Mouse (Mus musculus) right cerebral cortex, postnatal 10 days (tissue): ENCODE results near the gene Rgma.

ENCODE experiments used
- DNase-seq, 2 experiments: peaks; one replicate each; pipeline ENCODE4 v3.0.0; 2021; ENCODE audit warnings: low spot score in 2 of 2

The Rgma gene

DNA sequence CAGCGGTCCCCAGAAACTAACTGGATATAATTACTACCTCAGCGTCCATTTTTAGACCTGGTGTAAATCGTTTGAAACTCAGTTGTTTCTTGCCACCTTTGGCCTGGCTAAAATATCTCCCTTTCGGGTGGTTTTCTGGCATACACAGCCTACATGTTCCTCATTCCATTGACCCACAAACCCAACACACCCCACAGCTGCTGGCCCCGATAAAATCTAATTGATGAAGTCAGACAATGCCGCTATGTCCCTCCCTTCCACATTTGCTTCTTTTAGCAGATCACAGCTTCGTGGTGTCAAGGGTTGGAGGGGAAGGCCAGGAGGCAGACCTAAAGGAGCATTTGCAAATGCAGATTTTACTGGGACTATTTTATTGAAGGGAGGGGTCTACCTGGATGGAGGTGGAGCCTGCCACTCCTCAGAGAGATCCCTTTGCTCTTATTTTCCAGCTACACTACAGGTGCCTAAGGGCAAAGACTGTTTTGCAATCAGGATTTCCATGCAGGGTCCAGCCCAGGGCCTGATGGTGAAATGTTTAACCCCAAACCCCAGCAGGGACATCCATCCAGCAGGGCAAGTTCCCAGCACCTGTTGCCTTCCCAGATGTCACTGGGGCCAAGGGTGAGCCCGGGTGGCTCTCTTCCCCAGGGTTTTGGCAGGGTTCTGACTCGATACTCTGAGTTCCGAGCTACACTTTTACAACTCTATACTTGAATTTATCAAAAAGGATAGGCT lies 3.6 kb upstream of the Rgma start:
- no peak for DNase-seq

DNA sequence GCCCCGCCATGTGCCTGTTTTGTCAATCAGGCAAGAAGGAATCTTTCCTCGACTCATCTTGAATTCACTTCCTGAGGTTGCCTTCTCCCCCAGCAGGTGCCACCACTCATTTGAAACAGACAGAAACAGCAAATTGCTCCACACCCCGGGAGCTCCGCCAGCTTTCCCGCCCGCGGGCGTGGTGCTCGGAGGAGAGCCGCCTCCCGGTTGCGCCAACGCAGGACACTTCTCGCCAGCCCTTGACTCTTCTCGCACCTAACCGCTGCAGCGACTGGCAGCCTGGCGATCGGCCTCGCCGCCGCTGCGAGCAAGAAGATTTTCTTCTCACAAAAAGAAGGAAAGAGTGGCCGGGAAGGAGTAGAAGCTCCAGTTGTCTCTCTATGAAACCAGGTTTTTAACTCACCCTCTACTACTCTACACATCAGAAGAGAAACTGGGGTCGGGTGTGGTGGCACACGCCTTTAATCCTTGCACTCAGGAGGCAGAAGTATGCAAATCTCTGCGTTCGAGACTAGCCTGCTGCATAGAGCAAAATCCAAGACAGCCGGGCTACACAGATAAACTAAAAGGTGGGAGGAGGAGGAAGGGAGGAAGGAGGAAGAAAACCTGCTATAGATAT lies 2.8 kb upstream of the Rgma start:
- peak; percentile 73 to 82 for DNase-seq

DNA sequence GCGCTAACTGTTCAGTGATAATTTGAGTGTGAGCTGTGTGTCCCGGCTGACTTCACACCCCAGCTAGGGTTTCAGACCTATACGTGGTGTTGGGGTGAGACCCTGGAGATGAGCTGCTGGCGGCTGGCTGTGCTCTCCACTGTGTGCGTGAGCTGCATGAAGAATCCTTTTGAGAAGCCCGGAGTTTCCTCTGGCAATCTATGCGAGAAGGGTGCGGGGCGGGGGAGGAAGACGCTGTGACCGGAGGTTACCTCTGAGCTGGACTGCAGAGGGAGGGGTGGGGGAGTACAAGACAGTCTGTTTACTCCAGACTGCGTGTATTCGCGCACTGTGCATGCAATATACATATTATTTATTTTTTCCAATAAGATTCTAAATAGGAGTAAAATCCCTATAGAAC lies 582 bp upstream of the Rgma start:
- peak; percentile 79 to 87 for DNase-seq

DNA sequence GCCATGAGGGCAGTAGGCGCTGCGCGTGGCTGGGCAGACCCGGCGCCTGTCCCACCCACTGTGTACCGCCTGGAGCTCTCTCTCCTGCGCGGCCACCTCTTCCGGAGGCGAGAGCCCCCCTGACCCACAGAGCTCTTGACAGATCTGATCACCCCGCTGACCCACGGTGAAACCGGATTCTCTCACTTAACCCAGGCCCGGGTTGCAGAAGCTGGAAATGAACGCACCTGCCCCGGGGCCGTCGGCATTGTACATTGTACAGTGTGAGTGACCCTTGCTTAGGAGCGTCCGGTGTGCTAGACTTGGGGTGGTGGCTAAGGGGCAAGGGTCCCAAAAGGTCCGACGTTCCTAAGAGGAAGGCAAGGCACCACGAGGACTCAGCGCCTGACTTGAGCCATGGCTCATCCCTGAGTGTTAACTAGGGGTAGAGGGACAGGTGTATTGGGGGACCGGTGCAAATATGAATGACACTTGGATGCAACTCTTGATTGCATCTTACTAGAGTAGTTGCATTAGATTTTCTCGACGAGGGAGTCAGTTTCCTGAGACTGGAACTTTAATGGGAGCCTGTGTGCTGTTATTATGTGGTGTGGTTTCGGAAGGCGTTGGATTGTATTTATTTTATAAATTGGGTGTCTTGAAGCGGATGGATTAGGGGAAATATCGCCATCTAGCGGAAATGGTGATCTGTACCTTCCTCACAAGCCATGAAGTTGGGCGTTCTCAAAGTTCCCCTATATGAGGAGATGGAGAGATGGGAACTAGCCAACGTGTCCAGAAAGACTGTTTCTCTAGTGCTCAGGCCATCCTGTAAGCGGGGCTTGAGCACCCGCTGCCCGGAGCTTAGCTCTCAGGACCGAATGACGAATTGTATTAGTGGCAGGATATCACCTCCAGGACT lies 1.0 kb downstream of the Rgma start:
- peak; percentile 86 for DNase-seq

DNA sequence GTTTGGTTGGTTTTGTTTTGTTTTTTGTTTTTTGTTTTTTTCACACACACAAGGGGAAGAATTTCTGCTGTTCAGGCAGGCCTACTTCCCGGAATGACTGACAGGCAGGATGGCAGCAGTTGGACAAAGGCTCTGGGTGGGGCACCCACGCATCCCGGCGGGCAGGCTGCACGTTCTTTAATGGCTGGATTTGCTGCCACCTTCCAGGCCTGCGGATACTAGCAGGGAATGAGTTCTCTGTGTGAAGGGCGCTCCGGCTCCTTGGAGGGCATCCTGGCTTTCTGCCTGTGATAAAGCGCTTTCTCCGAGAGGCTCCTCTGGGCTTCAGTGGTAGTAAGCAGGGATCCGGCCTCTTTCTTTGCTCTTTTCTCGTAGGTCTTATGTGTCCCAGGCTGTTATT lies 2.0 kb downstream of the Rgma start:
- DNase-seq: peak; percentile 66 to 68

DNA sequence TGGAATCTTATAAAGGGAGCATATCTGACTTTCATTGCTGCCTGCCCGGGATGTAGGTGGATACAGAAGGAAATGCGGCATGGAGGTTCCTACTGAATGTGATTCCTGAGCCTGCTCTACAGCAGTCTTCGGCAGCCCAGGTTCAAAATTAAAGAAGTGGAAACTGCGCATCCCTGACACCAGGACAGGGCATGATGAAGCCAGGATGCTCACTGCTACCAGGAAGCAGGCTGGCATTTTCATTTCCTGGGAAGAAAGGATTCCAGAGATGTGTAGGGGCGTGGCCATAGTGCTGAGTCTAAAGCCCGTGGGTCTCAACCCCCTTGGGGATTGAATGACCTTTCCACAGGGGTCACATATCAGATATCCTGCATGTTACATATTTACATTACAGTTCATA lies 2.7 kb downstream of the Rgma start:
- no peak for DNase-seq

DNA sequence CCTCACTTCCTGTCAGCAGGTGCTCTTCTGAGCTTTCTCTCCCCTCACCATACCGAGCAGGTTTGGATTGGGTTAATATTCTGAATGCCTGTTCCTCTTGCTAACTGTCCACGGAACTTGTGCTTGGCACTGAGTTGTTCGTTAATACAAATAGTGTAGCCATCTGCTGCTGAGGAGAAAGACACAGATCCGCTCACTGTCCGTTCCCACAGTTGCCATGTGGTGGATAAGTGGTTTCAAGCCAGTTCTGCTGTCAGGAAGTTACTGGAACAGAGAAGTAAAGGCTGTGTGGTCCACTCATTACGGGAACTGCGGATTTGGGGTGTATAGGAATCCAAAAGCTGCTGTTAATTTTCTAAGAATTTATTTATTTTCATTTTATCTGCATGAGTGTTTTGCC lies 7.5 kb downstream of the Rgma start:
- no peak for DNase-seq

DNA sequence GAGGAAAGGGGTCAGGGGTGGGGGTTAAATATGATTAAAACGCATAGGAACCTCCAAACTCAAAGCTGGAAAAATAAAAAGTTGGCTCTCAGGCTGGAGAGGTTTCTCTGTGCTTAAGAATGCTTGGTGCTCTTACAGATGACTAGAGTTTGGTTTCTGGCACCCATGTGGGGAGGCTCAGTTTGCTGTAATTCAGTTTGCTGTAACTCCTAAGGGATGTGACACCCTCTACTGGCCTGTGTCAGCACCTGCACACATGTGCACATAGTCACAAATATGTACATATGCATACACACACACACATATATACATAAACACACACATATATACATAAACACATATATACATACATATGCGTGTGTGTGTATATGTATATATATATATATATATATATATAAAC lies 13.6 kb downstream of the Rgma start:
- DNase-seq: no peak

DNA sequence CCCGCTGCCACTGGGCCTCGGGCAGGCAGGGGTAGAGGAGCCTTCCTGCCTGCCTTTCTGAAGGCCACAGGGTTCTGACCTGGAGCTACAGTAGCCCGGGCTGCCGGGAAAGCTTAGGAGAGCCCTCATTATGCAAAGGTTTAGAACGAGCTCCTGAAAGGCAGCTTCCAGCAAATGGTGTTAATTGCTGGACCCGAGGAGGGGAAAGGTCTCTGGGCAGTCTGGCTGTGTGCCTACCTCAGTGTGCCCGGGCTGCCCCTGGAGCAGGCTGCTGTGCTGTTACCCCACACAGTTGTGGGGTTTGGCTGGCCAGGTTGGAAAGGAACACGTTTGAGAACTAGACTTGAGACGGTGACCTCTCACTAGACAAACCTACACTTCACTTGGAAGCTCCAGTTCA lies 14.1 kb downstream of the Rgma start:
- no peak for DNase-seq

DNA sequence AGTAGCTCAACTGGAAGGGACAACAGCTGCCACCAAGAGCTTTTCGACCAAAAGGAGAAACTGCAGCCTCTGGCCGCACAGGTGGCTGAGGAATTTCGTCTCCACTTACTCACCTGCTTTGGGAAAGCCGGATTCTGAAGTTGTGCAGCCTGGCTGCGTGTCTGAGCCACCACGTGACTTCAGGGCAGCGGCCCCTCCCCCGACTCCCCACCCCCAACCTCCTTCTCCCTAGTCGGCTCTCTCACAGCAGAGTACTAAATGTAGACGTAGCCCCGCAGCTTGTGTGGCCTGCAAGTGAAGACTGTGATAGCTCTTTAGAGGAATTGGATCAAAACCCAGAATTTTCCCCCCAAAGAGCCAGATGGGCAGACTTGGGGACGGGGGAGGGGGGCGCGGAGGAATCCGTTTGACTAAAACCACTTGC lies 14.6 kb downstream of the Rgma start:
- no peak for DNase-seq

DNA sequence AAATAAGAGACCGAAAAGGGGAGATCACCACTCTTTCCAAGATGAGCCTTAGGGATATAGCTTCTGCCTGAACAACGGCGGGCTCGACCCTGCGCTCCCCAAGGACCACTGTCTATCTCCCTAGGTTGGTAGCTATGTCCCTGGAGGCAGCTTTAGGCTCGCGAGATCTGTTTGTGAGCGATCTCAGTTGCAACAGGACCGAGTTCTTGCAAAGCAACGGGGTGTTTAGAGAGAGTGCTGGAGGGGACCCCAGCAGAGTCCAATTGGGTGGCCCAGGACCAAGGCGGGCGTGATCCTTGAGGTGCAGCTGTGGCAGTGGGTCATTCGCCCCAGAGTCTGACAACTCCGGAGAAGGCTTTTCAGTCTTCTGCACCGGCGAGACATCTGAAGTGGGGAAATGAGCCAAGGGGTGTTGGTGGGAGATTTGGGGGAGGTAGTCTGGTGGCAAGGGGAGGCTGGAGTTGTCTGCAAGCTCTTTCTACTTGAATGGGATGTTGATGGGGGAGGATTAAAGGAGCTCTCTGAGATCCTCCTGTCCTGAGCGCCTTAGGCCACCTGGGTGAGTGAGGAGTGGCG lies 15.2 kb downstream of the Rgma start:
- peak in 1 of 2 experiments; percentile 42 for DNase-seq

DNA sequence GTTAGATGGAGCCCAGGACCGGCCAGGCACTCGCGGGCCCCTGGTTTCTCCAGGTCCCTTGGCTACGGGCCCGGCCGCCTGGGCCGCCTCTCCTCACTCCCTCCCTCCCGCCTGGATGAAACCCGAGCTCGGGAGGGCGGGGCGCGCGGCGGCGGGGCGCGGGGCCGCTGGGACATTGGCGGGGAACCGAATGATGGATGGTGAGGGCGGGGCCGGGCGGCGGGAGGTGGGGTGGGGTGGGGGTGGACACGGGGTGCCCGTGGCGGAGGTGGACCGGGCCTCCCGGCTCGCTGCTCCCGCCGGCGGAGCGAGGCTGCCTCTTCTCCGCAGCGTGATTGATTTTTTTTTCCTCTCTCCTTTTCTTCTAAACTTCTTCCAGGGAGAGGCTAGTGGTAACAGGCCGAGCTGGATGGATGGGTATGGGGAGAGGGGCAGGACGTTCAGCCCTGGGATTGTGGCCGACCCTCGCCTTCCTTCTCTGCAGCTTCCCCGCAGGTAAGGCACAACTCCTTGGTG lies 15.8 kb downstream of the Rgma start:
- peak; percentile 86 to 88 for DNase-seq

DNA sequence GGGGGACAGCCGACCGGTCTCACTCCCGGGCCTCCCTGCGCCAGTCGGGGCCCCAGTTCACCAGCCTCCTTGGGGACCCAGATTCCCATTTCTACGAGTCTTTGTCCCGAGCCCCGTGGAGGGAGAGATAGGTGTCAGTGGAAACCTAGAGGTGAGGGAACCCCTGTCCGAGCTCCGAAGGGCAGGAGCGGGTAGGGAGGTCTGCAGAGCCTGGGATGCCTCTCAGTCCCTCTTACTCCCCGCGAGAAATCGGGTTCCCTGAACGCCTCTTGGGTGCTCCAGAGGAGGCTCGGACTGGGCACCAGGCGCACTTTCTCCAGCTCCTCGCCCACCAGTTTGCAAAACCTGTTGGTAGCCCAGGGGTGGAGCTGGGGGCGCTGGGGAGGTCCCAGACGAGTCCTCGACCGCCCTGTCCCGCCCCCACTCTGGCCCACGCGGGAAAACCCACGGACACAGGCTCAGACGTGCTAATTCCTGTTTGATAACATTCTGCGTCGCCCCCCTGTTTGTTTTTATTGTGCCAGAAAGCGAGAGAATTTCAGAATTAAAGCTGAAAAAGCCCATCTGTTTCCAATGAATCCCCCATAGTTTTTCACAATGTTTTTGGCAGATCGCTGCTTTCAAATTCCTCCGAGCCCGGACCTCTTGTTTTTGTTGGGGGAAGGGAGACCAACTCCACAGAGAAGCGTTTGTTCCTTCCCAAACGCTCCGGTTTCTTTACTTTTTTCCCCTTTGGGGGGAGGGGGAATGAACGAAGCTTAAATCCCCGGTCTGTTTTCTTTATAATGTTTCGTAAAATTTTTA lies 16.4 kb downstream of the Rgma start:
- DNase-seq: peak; percentile 49 to 59

DNA sequence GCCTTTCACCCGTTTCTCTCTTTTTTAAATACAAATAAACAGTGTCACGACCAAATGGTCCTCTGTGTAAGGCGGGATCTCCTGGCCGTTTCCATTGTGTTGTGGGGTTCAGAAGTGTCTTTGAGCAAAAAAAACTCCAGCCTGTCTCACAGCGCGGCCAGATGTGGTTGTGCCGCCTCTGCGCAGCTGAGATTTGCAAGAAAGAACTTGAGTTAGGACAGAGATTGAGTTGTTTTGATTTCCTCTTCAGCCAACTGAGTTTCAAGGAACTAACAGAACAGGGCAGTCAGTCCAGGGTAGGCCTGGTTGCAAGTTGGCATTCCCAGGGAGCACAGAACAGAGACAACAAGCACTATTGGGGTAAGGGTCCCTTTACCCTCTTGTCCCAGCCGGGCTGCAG lies 17.1 kb downstream of the Rgma start:
- DNase-seq: no peak

DNA sequence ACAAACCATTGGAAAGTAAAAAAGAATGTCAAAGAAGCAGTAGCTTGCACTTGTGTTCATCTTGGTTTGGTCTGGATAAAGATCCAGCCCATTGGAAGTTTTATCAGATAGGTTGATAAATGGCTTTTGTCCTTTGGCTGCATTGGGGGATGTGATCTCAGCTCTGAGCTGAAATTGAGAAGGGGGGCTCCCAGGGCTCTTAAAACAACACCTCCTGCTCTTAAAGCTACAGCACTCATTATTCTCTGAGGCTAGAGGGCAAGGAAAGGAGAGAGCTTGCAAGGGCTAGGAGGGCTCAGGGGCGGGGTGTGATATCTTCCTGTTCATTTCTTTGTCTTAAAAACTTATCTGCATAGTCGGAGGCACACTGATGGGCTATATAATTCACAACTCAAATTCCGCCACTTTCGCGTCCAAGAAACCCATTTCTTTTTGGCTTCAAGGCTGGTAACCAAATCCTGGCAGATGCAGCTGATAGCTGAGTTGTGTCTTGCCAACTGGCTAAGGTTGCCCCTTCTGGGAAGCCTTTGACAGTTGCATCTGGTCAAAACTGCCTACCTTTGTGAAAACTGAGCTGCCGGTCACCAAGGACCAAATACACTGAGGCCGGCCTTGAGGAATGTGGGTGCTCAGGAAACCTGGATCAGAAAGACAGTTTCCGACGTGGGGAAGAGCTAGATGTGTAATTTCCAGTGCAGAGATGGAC lies 18.2 kb downstream of the Rgma start:
- DNase-seq: no peak

DNA sequence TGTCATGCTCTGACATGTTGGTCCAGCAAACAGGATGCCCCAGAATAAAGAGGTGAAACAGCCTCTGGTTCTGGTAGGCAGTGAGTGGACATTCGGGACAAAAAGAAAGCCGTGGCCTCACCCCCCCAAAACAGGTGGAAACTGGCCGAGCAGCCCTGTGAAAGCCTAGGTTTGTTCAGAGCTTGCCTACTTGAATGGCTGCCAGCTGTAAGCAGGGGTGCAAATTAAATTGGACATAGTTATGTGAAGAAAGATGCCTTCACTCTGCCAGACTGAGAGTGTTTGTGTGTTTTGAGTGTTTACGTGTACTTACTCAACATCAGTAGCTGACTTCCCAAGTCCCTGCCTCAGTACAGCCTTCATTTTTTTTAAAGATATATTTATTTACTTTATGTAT lies 18.7 kb downstream of the Rgma start:
- DNase-seq: no peak

DNA sequence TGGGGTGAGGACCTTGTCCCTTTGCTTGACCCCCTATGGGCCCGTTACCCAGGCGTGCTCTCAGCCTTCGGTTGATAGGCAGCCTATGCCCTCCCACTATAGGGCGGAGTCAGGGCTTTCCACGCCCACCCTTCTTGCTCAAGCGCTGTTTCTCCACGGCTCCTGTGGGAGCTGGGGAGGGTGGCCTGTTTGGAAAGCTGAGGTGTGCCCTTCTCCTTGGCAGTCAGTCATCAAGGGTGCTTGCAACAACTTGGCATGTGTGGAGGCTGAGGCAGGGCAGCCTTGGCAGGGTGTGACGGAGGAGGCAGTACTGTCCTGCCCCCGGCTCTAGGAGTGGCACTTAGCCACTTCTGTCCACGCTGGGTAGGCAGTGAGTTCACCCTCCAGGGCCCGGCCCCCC lies 23.0 kb downstream of the Rgma start:
- DNase-seq: peak in 1 of 2 experiments; percentile 74

DNA sequence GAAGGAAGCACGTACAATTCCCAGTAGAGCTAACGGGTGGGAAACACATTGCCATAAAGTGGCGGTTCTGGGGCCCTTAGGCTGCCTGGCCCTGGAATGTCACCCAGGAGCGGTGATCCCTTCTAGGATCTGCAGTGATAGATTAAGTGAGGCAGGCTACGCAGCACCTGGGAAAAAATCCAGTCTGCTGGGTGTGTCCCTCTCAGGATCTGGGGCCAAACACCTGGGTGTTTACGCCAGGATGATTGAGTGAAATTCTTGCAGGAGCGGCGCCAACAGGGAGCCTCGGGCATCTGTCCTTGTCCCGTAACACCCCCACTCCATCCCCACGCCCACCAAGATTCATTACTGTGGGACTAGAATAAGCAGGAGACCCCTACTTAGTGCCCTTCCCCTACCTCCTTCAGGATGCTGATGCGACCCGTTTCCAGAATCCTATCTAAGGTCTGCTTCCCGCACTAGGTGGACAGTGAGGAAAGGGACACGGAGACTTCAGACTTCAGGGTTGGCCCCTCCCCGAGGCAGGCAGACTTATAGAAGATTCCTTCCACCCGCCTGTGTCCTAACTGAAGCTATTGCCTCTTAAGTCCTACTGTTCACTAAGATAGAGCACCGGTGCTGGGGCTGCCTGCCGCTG lies 23.6 kb downstream of the Rgma start:
- no peak for DNase-seq

DNA sequence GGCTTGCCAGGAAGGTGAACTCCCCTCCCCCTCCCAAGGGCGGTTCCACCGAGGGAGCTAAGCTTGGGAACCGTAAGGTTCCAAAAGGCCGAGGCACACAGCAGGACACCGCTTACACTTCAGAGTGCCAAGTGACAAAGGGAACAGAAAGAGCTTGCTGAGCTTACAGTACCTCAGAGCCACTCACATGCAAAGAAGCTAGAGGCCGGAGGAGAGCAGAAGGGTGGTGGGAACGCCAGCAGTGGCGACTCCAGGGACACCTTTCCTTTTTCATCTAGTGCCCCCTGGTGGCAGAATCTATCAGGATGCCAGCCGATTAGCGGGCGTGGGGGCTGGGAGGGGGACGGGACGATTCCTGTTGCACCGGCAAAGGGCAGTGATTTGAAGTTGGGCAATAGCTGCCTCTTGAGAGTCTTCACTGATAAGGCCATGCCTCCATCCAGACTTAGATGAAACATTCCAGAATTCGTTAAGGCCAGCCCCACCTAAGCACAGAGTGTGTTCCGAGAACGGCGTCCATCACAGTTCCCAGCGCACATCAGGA lies 24.3 kb downstream of the Rgma start:
- peak; percentile 79 to 88 for DNase-seq
